Mouse (Mus musculus): ENCODE results near the gene Clstn2. TPM values are rescaled to one million over a fixed set of nuclear protein-coding genes. Genes with fewer than 3 reads are reported as not detected.

The Clstn2 gene
- not detected in 2 replicates for total RNA-seq (2015; ENCODE audit: low replicate concordance)
- total RNA-seq (2017; ENCODE audit: low replicate concordance), result not detected in 2 replicates

DNA sequence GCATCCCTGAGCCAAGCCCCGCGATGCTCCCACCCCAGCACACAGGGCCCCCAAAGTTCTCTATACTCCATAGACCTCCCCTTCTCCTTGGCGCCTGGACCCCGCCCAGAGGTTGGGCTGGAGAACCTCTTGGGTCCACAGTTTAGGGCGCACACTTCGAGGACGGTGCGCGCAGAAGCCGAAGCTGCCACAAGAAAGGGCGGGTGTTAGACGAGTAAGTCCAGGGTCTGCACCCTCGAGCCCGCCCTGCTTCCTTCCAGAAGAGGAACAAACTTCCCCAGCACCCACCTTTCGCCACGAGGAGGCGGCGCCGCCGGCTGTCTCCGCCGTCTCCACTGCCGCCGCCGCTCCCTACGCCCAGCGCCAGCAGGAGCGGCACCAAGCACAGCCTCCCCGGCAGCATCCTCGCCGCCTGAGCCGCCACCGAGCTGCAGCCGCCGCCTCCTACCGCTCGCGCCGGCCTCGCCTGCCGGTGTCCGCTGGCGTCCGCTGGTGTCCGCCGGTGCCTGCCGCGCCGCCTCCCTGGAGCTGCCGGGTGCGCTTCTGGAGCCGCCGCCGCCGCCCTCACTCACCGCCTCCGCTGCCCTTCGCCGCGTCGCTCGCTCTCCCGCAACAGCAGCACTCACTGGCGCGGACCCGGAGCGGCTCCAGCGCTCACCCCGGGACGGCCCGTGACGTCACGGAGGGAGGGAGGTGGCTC is at the start of gene Clstn2:
Clstn2 (minus strand) TSS at position 609 of the 700 bp plus-strand sequence.
- ATAC-seq (replicated peaks; ENCODE audit: low FRiP score, poor library complexity, severe bottlenecking), result no peak

DNA sequence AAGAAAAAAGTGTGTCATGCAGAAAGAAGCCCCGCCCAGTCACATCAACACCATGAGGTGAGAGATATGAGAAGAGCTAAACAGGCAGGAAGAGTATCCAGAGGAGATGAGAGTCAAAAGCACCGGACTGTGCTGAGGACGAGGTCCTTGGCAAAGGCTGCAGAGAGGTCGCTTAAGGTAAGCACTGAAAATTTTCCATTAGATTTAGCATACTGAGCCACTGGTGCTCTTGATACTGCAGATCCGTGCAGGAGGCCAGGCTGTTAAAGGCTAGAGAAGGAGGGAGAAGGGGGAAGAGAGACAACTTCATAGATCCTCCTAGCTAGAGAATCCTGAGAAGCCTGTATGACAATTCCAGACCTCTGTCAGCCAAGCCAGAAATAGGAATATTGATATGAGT is 34.8 kb upstream of the Clstn2 start:
- no peak for ATAC-seq (replicated peaks; ENCODE audit: low FRiP score, poor library complexity, severe bottlenecking)

GRCm38 (mm10) chr9:98061646-98062045 is 28.7 kb upstream of the Clstn2 start:
- ATAC-seq (replicated peaks; ENCODE audit: low FRiP score, poor library complexity, severe bottlenecking), result no peak

DNA sequence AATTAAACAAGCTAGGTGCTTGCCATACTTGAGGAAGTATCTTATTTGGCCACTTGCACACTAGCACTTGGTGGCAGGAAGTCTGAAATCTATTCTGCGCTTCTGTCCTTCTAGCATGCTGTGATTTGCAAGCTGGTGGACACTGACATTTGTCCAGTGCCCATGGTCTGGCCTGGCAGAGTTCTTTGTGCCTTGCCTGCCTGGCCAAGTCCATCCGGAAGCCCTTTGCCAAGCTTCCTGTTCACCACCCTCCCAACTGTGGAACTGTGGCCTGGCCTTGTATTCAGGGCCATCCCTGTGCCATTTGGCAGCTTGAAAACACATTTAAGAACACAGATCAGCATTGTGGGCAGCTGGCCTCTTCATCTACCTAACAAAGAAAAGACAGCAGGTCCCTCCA is 24.3 kb upstream of the Clstn2 start:
- ATAC-seq (replicated peaks; ENCODE audit: low FRiP score, poor library complexity, severe bottlenecking), result no peak

DNA sequence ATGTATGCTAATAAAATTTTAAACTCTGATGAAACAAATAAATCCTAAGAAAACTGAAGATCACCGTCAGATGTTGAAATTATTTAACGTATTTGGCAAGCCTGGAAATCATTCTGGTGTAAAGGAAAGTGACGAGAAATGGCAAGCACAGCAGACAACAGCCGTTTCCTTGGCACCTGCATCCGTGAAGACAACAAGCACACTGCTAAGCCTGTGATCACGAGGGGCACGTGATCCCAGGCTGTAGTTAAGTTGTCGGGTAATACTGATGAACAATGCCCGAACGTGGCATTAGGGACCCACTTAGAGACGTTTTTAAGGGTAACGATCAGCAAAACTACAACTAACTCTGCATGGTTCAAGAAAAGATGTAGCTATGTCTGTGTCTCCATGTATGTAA is 18.4 kb upstream of the Clstn2 start:
- no peak for ATAC-seq (replicated peaks; ENCODE audit: low FRiP score, poor library complexity, severe bottlenecking)

DNA sequence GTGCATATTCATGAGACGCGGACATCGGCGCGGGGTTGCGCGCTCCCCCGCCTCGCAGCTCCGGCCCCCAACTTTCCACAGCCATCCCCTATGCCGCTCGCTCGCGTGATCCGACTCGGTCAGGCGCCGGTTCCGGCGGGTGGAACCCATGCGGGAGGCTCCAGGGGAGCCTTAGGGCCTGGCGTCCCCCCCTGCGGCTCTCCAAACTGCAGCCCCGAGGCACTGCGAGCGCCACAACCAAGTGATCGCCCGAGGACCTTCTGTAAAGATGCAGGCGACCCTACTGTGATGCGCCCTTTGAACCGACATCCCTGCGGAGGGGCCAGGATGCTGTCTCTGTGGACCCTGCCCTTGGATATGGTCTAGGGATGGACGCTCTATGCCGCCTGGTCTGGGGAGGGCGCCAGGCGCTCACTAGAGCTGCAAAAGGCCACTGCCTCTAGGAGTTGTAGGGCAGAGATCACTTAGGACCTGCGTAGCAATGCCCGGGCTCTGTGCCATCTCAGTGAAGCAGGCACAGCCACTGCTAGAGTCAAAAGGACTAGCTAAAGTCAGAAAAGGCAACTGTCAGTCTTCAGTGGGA is 383 bp upstream of the Clstn2 start:
- no peak for ATAC-seq (replicated peaks; ENCODE audit: low FRiP score, poor library complexity, severe bottlenecking)

GRCm38 (mm10) chr9:98031898-98032572 is 946 bp downstream of the Clstn2 start:
- no peak for ATAC-seq (replicated peaks; ENCODE audit: low FRiP score, poor library complexity, severe bottlenecking)

- ATAC-seq (replicated peaks; ENCODE audit: low FRiP score, poor library complexity, severe bottlenecking), result no peak
Observed at GRCm38 (mm10) chr9:98030715-98031114, 2.3 kb downstream of the Clstn2 start.

DNA sequence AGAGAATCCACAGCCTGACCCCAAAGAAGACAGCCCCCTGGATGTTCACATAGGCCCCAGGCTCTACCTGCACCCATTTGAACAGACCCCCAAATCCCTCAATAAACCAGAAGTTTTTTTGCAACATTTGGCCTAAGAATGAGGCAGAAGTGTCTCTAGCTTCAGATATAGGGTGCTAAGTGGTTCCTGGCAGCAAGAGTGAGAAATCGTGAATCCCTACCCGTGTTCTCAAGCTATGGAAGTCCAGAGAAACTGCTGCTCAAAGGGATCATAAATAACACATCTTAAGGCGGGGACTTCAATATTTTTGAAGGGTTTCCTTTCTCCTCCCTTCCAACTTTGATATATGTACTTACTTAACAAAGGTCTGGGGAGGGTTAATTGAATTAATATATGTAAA is 7.4 kb downstream of the Clstn2 start:
- ATAC-seq (replicated peaks; ENCODE audit: low FRiP score, poor library complexity, severe bottlenecking), result no peak

DNA sequence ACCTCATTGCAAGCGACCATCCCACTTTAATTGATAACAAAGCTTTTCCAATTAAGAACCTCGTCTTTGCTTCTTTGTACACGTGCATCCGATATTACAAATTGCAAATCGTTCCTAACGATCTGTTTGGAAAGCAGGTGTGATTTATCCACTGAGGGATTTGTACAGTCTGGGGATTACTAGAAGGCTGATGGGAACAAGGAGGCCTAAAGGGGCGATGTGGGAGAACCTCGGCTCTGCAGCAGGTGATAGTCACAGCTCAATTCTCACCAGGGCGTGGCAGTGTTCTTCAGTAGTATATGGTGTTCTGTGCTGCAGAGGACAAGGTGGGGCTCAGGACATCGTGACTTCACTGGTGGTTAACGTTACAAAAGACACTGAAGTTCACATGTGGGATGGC is 9.9 kb downstream of the Clstn2 start:
- no peak for ATAC-seq (replicated peaks; ENCODE audit: low FRiP score, poor library complexity, severe bottlenecking)

- ATAC-seq (replicated peaks; ENCODE audit: low FRiP score, poor library complexity, severe bottlenecking), result no peak
Observed at GRCm38 (mm10) chr9:98019876-98020275, 13.1 kb downstream of the Clstn2 start.

GRCm38 (mm10) chr9:98018687-98019086 is 14.3 kb downstream of the Clstn2 start:
- no peak for ATAC-seq (replicated peaks; ENCODE audit: low FRiP score, poor library complexity, severe bottlenecking)

GRCm38 (mm10) chr9:98016576-98016975 is 16.4 kb downstream of the Clstn2 start:
- no peak for ATAC-seq (replicated peaks; ENCODE audit: low FRiP score, poor library complexity, severe bottlenecking)

DNA sequence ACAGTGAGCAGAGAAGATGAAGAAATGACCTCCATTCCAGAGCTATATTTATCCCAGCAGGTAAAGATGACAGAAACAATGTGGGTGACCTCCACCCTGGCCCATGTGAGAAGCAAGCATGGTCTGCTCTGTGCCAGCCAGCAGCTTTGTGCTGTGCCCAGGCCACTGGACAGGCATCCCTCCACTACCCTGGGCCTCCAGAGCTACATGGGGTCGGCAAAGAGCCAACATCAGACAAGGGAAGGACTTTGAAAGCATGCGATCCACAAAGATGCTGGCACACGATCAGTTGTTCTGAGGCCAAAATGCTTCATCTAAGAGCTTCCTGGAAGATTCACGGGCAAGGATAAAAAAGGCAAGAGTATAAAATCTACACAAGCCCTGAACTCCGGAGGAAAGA is 36.6 kb downstream of the Clstn2 start:
- no peak for ATAC-seq (replicated peaks; ENCODE audit: low FRiP score, poor library complexity, severe bottlenecking)

GRCm38 (mm10) chr9:97995723-97996122 is 37.3 kb downstream of the Clstn2 start:
- no peak for ATAC-seq (replicated peaks; ENCODE audit: low FRiP score, poor library complexity, severe bottlenecking)

DNA sequence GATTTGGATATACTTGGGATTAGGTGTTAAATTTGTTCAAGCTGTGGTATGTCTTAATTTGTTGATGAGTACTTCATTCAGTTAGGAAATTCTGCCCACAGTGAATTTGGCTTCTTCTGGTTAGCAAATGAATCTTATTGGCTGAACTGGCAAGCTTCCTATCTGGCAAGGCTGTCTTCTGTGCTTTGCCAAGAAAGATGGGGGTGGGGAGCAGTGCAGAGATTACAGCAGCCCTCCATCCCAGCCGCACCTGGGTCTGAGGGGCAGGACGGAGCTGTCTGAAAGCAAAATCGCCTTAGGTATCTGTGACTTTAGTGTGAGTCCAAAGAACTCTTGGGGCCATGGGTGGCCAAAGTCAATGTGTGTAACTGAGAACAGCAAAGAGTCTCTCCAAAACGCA is 40.9 kb downstream of the Clstn2 start:
- no peak for ATAC-seq (replicated peaks; ENCODE audit: low FRiP score, poor library complexity, severe bottlenecking)

- ATAC-seq (replicated peaks; ENCODE audit: low FRiP score, poor library complexity, severe bottlenecking), result no peak
Observed at GRCm38 (mm10) chr9:97977339-97977738, 55.6 kb downstream of the Clstn2 start.

DNA sequence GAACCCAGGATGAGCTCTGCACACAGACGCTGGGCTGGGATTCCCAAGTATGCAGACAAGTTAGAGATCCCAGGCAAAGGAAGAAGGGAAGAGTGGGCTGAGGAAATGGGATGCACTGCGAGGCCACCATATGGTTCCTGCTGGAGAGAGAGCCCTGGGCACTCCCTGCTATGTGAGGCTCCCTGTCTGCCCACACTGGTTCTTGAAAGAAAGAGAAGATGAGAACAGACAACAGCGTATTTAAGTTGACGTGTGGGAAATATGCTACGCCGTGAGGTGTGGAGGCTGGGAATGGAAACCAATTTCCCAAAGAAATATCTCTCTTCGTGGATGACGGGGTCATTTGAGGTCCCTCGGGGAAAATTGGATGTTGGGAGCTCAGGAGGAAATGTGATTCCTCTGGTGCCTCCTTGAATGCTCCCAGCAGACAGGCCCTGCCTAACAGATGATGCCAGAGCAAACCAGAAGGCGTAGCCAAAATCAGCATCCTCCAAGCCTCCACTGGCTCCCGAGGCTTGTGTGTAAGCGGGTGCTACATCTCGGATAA is 58.1 kb downstream of the Clstn2 start:
- no peak for ATAC-seq (replicated peaks; ENCODE audit: low FRiP score, poor library complexity, severe bottlenecking)

DNA sequence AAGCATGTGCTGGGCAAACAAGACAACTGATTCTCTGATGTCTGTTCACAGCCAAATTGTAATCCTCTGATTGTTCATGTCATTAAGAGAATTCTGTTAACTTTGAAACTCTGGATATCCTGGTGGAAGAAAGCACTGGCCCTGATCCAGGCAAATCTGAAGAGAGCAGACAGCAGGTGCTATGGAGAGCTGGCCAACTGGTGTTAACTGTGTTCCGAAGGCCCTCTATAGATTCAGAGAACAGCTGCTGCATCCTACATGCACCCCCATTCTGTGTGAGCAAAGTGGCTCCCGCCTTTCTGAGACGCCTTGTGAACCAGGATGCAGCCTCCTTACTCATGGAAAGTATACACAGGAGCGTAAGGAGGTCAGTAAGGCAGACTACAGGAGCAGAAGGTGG is 66.3 kb downstream of the Clstn2 start:
- ATAC-seq (replicated peaks; ENCODE audit: low FRiP score, poor library complexity, severe bottlenecking), result no peak

DNA sequence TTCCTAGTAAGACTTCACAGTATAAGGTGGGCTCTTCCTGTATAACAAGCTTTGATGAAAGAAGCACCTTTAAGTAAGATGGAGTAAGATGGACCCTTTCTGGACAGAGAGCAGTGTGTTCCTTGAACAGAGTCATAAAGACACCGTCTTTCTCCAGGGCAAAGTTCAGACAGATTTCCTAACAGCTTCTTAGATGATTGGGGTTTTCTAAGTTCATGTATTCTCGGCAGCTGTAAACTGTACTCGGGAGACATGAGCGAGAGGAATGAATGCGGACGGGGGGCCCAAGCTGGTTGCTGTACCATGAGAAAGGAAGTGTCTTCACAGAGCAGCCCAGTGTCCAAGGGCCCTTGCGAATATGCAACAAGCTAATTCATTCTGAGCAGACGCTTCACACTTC is 75.5 kb downstream of the Clstn2 start:
- no peak for ATAC-seq (replicated peaks; ENCODE audit: low FRiP score, poor library complexity, severe bottlenecking)

All from erythroblast, adult 5-6 weeks (primary cell).